Mouse (Mus musculus) midbrain, embryonic 11.5 days (tissue): ENCODE results near the gene Mthfr. TPM values are rescaled to one million over a fixed set of nuclear protein-coding genes. Genes with fewer than 3 reads are reported as not detected.

Source experiments
- ATAC-seq: fragments of 200-750 bp; cut with Nextera tagmentation; 2 replicates; pipeline ENCODE4 v1.8.0; 2017; ENCODE audit warnings: moderate TSS enrichment, moderate library complexity; ENCODE audit not compliant: low FRiP score
- DNase-seq: peaks from one replicate; pipeline ENCODE4 v3.0.0; 2015; ENCODE audit warnings: low spot score; ENCODE audit errors: missing footprints
- H3K27ac ChIP-seq: fragments of 300-500 bp; sonication (generic); 2 replicates; pipeline ENCODE4 v1.5.1; 2014; ENCODE audit warnings: low read depth, low read length
- H3K27me3 ChIP-seq: fragments of 300-500 bp; sonication (generic); 2 replicates; pipeline ENCODE4 v1.6.1; 2014; ENCODE audit warnings: mild to moderate bottlenecking, low read length, moderate library complexity, mixed read lengths; ENCODE audit not compliant: control insufficient read depth, insufficient read depth
- H3K36me3 ChIP-seq: fragments of 300-500 bp; sonication (generic); 2 replicates; pipeline ENCODE4 v1.6.1; 2014; ENCODE audit warnings: mild to moderate bottlenecking, low read length, moderate library complexity, mixed read lengths; ENCODE audit not compliant: control insufficient read depth, insufficient read depth
- H3K4me1 ChIP-seq: fragments of 300-500 bp; sonication (generic); 2 replicates; pipeline ENCODE4 v1.6.1; 2014; ENCODE audit warnings: low read length; ENCODE audit not compliant: control insufficient read depth, insufficient read depth
- H3K4me2 ChIP-seq: fragments of 300-500 bp; sonication (generic); 2 replicates; pipeline ENCODE4 v1.6.1; 2014; ENCODE audit warnings: mild to moderate bottlenecking, moderate library complexity
- H3K4me3 ChIP-seq: fragments of 300-500 bp; sonication (generic); 2 replicates; pipeline ENCODE4 v1.5.1; 2014; ENCODE audit warnings: low read depth, low read length
- H3K9ac ChIP-seq: fragments of 300-500 bp; sonication (generic); 2 replicates; pipeline ENCODE4 v1.6.1; 2014; ENCODE audit warnings: low read length
- H3K9me3 ChIP-seq: fragments of 300-500 bp; sonication (generic); 2 replicates; pipeline ENCODE4 v1.6.1; 2016; ENCODE audit warnings: low read length; ENCODE audit not compliant: control insufficient read depth
- WGBS: fragments of 180-500 bp; shearing (Covaris S2); extraction: QIAGEN DNeasy Blood & Tissue Kit; methylation state at CpG from one replicate; pipeline ENCODE4 v1.1.7; 2014; 5-methylcytosine and 5-hydroxymethylcytosine counted together
- polyA plus RNA-seq: library from polyadenylated mRNA; unstranded; fragments of >200 nt; fragmentation: Nextera tagmentation; extraction: Ambion mirVana; gene quantifications from 2 replicates; pipeline ENCODE4 v1.2.1, GENCODE M21; 2014

Mthfr gene
- polyA plus RNA-seq, 1 experiment from 2014 or later = 17.8 TPM

DNA sequence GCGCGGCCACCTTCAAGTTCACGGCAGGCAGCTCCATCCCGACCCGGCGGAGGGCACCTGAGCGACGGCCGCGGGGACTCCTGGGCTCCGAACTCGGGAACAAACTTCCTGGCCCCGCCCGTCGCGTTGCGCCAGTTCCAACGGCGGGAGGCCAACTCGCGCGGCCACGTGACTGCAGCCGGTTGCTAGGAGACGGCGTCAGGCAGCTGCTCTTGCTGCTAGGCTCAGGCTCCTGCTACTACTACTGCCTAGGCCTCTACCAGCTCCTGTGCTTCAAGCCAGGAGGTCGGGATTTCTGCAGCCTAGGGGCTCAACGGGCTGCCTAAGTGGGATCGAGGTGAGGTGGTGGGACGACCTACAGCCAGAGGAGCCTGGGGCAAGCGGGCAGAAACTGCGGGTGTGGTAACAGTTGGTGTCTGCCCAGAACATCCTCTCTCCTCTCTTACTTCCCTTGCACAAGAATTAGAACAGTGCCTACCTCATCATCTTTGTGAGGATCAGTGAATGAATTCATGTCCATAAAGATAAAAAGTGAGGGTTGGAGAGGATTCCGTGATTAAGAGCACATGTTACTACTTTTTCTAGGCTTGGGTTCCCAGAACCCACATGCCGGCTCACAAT, 49.1 kb downstream of the Mthfr start, which contains the start of gene Agtrap:
Agtrap (minus strand) TSS at position 125 of the 621 bp plus-strand sequence.
- peak within 1 kb of the TSS; percentile 80 for H3K4me2 ChIP-seq
- H3K9me3 ChIP-seq = no peaks in the 10 kb centered on the region
- H3K4me3 ChIP-seq = peak within 1 kb of the TSS; percentile 70
- H3K36me3 ChIP-seq = no peaks in the 10 kb centered on the region
- peak within 1 kb of the TSS; percentile 53 for H3K27ac ChIP-seq
- H3K4me1 ChIP-seq = peaks cover 16% of the 10 kb centered on the region
- peak within 1 kb of the TSS; percentile 81 for H3K9ac ChIP-seq
- DNase-seq (peak; percentile 97), ATAC-seq (peak; percentile 91)
- 4% methylated on average over 33 of the region's 34 CpGs for WGBS
- H3K27me3 ChIP-seq = no peaks in the 10 kb centered on the region

DNA sequence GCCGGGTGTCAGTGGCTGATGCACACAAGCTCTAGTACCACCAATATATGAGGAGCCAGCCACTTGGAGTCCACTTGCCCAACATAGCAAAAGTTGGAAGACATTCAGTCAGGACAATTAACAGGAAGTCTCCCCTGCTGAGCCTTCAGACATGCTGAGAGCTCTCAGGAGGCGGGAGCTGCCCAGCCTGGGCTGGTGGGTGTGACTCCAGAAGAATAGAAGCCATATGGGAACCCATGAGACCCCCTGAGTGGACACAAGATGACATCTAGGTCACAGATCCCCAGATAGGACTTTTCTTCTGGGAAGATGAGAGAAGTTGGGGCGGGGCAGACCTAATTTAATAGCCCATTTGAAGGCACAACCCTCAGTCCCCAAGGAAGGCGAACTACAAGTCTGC, 50.3 kb downstream of the Mthfr start:
- no peak overlapping the region for H3K27ac ChIP-seq
- H3K4me1 ChIP-seq = peaks cover 13% of the 10 kb centered on the region
- no peak overlapping the region for H3K9ac ChIP-seq
- H3K4me2 ChIP-seq = no peak overlapping the region
- WGBS = 66% methylated on average over 4 of the region's 4 CpGs
- no peaks in the 10 kb centered on the region for H3K9me3 ChIP-seq
- H3K27me3 ChIP-seq = no peaks in the 10 kb centered on the region
- no peak overlapping the region for H3K4me3 ChIP-seq
- no peaks in the 10 kb centered on the region for H3K36me3 ChIP-seq
- ATAC-seq (no peak), DNase-seq (no peak)

DNA sequence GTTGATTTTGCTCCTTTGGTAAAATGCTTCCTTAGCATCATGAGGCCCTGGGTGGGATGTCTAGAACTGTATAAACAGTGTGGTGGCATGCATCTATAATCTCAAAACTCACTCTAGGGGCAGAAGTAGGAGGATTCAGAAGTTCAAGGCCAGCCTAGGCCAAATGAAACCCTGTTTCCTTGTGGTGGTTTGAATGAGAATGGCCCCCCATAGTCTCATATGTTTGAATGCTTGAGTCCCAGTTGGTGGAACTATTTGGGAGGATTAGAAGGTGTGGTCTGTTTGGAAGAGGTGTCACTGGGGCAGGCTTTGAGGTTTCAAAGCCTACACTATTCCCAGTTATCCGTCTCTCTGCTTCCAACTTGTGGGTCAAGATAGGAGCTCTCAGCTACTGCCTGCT, 52.3 kb downstream of the Mthfr start:
- WGBS = 84% methylated on average over 1 of the region's 1 CpGs
- Histone ChIP-seq H3K27ac (no peak overlapping the region), H3K9ac (no peak overlapping the region), H3K36me3 (no peaks in the 10 kb centered on the region), H3K4me1 (peaks cover 10% of the 10 kb centered on the region), H3K4me3 (no peak overlapping the region), H3K9me3 (no peaks in the 10 kb centered on the region), H3K4me2 (no peak overlapping the region), H3K27me3 (no peaks in the 10 kb centered on the region)
- ATAC-seq (no peak), DNase-seq (no peak)

DNA sequence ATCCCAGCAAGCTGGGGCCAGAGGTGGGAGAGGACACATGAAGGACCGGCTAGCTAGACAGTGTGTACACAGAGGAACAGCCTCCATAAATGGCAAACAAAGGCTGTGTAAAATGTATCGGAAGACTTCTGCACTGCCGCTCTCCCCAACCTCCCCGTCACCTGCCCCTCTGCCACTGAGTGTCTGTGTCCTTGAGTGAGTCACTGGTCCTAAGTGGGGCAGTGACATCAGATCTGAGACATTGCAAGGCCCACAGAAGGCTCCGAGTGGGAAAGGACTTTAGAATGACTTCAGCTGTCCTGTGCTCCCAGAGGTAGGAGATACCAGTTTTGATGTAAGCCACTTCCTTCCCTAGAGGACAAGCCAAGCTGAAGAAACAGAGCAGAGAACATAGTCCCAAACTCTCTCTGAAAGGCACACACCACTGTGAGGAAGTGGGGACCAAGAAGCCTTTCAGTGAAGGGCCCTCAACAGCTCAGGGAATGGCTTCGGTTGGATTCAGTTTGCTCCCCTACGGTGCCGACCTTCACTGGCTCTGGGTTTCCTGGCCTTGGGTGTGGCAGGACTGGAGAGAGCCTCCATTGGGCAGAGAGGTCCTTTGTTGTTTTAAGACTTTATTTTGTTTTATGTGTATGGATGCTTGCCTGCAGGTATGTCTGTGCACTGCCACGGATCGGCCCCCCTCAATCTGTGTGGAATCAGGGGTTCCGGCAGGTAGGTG, 53.8 kb downstream of the Mthfr start:
- Histone ChIP-seq H3K9me3 (no peaks in the 10 kb centered on the region), H3K27me3 (no peaks in the 10 kb centered on the region), H3K4me3 (no peak overlapping the region), H3K4me1 (peaks cover 4% of the 10 kb centered on the region; the same call in 1 of the 2 replicates), H3K9ac (no peak overlapping the region), H3K27ac (no peak overlapping the region), H3K4me2 (no peak overlapping the region), H3K36me3 (no peaks in the 10 kb centered on the region)
- ATAC-seq = no peak
- DNase-seq = no peak
- 92% methylated on average over 11 of the region's 11 CpGs for WGBS

DNA sequence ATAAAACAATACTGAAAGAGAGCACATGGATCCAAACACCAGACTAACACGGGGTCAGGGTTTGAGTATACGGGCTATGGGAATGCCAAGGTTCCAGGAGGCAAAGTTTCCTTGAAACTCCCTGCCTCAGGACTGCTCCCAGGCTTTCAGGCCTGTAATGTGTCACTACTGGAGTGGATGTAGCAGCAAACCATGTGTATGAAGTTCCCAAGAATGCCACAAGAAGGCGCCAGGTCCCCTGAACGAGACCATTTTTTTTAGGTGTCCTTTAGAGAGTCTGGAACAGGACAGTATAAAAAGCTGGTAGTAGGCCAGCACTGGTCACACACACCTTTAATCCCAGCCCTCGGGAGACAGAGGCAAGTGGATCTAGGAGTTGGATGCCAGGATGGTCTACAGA, 55.3 kb downstream of the Mthfr start:
- no peak overlapping the region for H3K9ac ChIP-seq
- H3K27ac ChIP-seq = no peak overlapping the region
- no peaks in the 10 kb centered on the region for H3K27me3 ChIP-seq
- H3K4me2 ChIP-seq = no peak overlapping the region
- H3K4me1 ChIP-seq = no peaks in the 10 kb centered on the region
- H3K4me3 ChIP-seq = no peak overlapping the region
- ATAC-seq = no peak
- WGBS = 86% methylated on average over 5 of the region's 5 CpGs
- no peaks in the 10 kb centered on the region for H3K9me3 ChIP-seq
- no peaks in the 10 kb centered on the region for H3K36me3 ChIP-seq
- DNase-seq = no peak

DNA sequence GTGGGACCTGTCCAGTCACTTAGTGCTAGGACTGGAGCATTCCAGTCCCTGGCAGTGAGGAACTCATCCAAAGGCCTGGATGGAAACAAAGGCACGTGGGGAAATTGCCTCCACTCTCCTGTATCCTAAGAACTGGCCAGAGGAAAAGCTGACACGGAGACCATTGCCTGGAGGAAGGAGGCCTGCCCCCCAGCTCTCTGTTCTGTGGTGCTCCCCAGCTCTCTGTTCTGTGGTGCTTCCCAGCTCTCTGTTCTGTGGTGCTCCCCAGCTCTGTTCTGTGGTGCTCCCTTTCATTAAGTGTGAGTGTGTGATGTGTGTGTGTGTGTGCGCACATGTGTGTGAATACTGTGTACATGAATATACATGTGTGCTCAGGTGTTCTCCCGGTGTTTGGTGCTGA, 56.2 kb downstream of the Mthfr start:
- ATAC-seq = no peak
- 79% methylated on average over 4 of the region's 4 CpGs for WGBS

DNA sequence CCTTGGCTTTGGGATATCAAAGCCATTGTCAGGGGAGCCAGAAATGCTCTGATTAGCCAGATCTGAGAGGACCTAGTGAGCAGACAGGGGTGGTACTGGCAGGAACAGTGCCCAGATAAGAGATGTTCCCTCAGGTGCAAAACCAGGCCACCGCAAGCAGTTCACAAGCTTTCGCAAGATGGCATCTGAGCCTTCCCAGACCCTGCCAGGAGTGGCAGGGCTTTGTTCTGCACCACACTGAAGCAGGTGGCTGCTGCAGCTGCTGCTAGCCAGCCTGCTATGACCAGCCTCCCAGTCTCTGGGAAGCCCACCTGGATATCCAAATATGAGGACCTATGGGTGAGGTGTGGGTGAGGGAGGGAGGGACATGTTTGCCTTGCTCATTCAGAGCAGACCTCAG, 59.1 kb downstream of the Mthfr start:
- H3K9me3 ChIP-seq = no peaks in the 10 kb centered on the region
- no peaks in the 10 kb centered on the region for H3K36me3 ChIP-seq
- 93% methylated on average over 2 of the region's 2 CpGs for WGBS
- DNase-seq (no peak), ATAC-seq (no peak)
- H3K4me1 ChIP-seq = peaks cover 4% of the 10 kb centered on the region
- H3K27ac ChIP-seq = no peak overlapping the region
- H3K9ac ChIP-seq = no peak overlapping the region; the same call in 1 of the 2 replicates
- H3K4me3 ChIP-seq = no peak overlapping the region
- no peaks in the 10 kb centered on the region for H3K27me3 ChIP-seq
- H3K4me2 ChIP-seq = no peak overlapping the region

More for the DNA sequence above, 56.2 kb downstream of the Mthfr start:
- Histone ChIP-seq H3K9me3 (no peaks in the 10 kb centered on the region), H3K36me3 (no peaks in the 10 kb centered on the region), H3K4me2 (no peak overlapping the region), H3K4me3 (no peak overlapping the region), H3K27ac (no peak overlapping the region), H3K4me1 (no peaks in the 10 kb centered on the region), H3K27me3 (no peaks in the 10 kb centered on the region), H3K9ac (no peak overlapping the region)
- no peak for DNase-seq

DNA sequence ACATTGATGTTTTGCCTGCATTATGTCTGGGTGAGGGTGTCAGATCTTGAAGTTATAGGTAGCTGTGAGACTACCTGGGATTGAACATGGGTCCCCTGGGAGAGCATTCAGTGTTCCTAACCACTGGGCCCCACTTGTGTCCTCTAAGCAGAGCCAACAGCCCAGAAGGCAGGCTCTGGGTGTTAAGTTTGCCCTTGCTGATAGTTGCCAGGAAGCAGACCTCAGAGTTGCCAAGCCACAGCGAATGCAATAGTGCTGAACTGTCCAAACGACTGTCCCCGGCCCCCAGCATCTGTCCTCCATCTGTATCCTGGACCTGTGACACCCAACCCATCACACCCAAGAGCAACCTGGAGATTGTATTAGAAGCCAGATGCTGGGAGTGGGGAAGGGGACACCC, 59.8 kb downstream of the Mthfr start:
- ATAC-seq (no peak), DNase-seq (no peak)
- WGBS = 97% methylated on average over 3 of the region's 3 CpGs
- no peaks in the 10 kb centered on the region for H3K9me3 ChIP-seq
- H3K36me3 ChIP-seq = no peaks in the 10 kb centered on the region
- H3K4me1 ChIP-seq = peaks cover 4% of the 10 kb centered on the region
- no peaks in the 10 kb centered on the region for H3K27me3 ChIP-seq
- no peak overlapping the region for H3K4me2 ChIP-seq
- H3K4me3 ChIP-seq = no peak overlapping the region
- H3K27ac ChIP-seq = no peak overlapping the region
- no peak overlapping the region for H3K9ac ChIP-seq

DNA sequence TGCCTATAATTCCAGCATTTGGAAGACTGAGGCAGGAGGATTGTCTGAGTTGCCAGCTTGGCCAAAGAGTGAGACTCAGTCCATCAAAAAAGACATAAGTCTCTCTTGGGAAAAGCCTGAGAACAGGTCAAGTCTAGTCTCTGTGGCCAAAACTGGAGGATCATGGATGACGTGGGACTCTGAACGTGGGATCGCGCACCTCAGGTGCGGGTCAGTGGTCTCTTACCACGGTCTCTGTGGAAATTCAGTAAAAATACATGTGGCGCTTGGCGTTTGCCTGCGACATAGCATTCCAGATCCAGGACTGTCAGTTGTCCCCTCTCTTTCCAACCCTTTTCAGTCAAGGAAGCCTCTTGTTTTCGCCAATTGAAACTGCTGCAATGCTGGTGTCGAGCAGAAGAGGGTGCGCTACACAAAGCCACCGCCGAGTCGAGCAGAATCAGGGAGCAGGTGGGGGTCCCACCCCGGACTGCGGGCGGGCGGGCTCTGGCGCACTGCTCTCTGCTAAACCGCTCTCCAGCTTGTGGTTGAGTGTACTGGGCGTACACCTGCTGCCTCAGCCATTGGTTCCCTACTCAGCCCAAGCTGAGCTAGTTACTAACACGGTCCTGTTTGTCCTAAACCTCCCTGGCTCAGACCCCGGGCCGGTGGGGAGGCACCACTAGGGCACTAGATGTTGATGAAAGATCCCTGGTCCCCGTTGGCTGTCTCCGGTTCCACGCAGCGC, 63.1 kb downstream of the Mthfr start:
- peak; percentile 94 for DNase-seq
- WGBS = 18% methylated on average over 29 of the region's 29 CpGs

More for the DNA sequence above, 63.1 kb downstream of the Mthfr start:
- no peak overlapping the region for H3K27ac ChIP-seq
- H3K4me3 ChIP-seq = peak overlapping the region; percentile 16; the same call in 1 of the 2 replicates
- H3K9ac ChIP-seq = peak overlapping the region; percentile 58; the same call in 1 of the 2 replicates
- peak overlapping the region; percentile 43 for H3K4me2 ChIP-seq
- peak; percentile 89 for ATAC-seq
- H3K4me1 ChIP-seq = peaks cover 4% of the 10 kb centered on the region
- H3K36me3 ChIP-seq = no peaks in the 10 kb centered on the region
- no peaks in the 10 kb centered on the region for H3K27me3 ChIP-seq
- H3K9me3 ChIP-seq = no peaks in the 10 kb centered on the region
